In genomic region chr14:54311763-54312162, GRCm38 (mm10) we compare ENCODE assay signal across 27 mouse cellular contexts. TPM values are rescaled to one million over a fixed set of nuclear protein-coding genes. Genes with fewer than 3 reads are reported as not detected.
A peak's percentile ranks its signal among the peaks of the same experiment; 100 is the strongest.
DNase-seq lines count a peak whose midpoint lies in the region.
"Had no signal": no experiment of that assay in that cellular context is flagged by ENCODE, and none has a peak within 500 bp of the region (broad histone marks: within the 10 kb centered on the region; RNA-seq: fewer than 3 reads in every experiment).

No protein-coding gene starts in this region.

- peak; percentile 42 for DNase-seq in adrenal gland, adult 2 months
- DNase-seq in adrenal gland, postnatal 4 days (ENCODE audit: low spot score in 2 of 2): no peak
- DNase-seq in heart, adult 11 months: peak; percentile 55
- DNase-seq in heart, adult 8-10 months (ENCODE audit: low spot score): no peak
- DNase-seq in kidney, postnatal 10 days: peak; percentile 11
- DNase-seq in kidney, postnatal 36 days: no peak
- DNase-seq in retina, embryonic 14.5 days (ENCODE audit: low spot score): peak; percentile 24
- DNase-seq in retina, postnatal 1 day: no peak
- DNase-seq: cerebellum, adult 9-10 months; gastrocnemius, postnatal 36 days; heart, postnatal 36 days; liver; lung, postnatal 36 days; right cerebral cortex, postnatal 4 days; thymus, postnatal 36 days had no signal

RNA-seq across cellular contexts. Expression of gene Olfr49, which starts 27.0 kb away (rescaled TPM):
- total RNA-seq in adrenal gland, adult 2 months (2021): not detected
- polyA plus RNA-seq in adrenal gland, adult 2 months (2012; rRNA removed): 0.01 TPM in 1 of 2 replicates, not detected in the other
- total RNA-seq in adrenal gland, postnatal 4 days (2021): not detected
- total RNA-seq in heart, adult 8-10 months (2022): not detected
- total RNA-seq: gastrocnemius, adult 18-20 months; gastrocnemius, postnatal 36 days; heart, postnatal 36 days; layer of hippocampus, adult 18-20 months; layer of hippocampus, postnatal 14 days had no signal
- polyA plus RNA-seq: embryonic facial prominence, embryonic 11.5 days; forebrain, embryonic 13.5 days; hindbrain, embryonic 14.5 days; intestine, embryonic 14.5 days; limb, embryonic 10.5 days; liver, embryonic 15.5 days; lung, embryonic 15.5 days; neural tube, embryonic 12.5 days; stomach, embryonic 14.5 days had no signal

RNA-seq across cellular contexts. Expression of gene Oxa1l, which starts 48.9 kb away (rescaled TPM):
- total RNA-seq in adrenal gland, adult 2 months (2021): 100 to 1,000 TPM in 1 of 2 experiments, 10 to 100 TPM in 1; 95.8 to 109 TPM
- polyA plus RNA-seq in adrenal gland, adult 2 months (2012; rRNA removed): 461 and 500 TPM in 2 replicates
- 100 to 1,000 TPM; 147 to 149 TPM for total RNA-seq in adrenal gland, postnatal 4 days (2021)
- 10 to 100 TPM; 84.0 to 95.7 (median 84.7) TPM for total RNA-seq in heart, adult 8-10 months (2022)

RNA-seq across cellular contexts. Expression of gene Abhd4, which starts 57.8 kb away (rescaled TPM):
- total RNA-seq in adrenal gland, adult 2 months (2021): 100 to 1,000 TPM; 490 to 694 TPM
- 397 and 541 TPM in 2 replicates for polyA plus RNA-seq in adrenal gland, adult 2 months (2012; rRNA removed)
- 100 to 1,000 TPM; 351 to 353 TPM for total RNA-seq in adrenal gland, postnatal 4 days (2021)
- 10 to 100 TPM; 40.8 to 49.9 (median 44.7) TPM for total RNA-seq in heart, adult 8-10 months (2022)

RNA-seq across cellular contexts. Expression of gene Dad1, which starts 57.9 kb away (rescaled TPM):
- total RNA-seq in adrenal gland, adult 2 months (2021): 100 to 1,000 TPM; 385 to 398 TPM
- 1,369 and 1,819 TPM in 2 replicates for polyA plus RNA-seq in adrenal gland, adult 2 months (2012; rRNA removed)
- total RNA-seq in adrenal gland, postnatal 4 days (2021): 100 to 1,000 TPM; 195 to 211 TPM
- total RNA-seq in heart, adult 8-10 months (2022): 100 to 1,000 TPM; 108 to 121 (median 113) TPM

Comparison
In these comparisons a context has a peak if more than half of its experiments do, and no peak if none do; other contexts are left out.
1. DNase-seq: peak in adrenal gland, adult 2 months (single experiment), heart, adult 11 months (single experiment), kidney, postnatal 10 days (single experiment) and retina, embryonic 14.5 days (single experiment); none in adrenal gland, postnatal 4 days (0 of 2), heart, adult 8-10 months (single experiment), kidney, postnatal 36 days (0 of 2) and retina, postnatal 1 day (single experiment).
2. RNA of gene Abhd4, which starts 57.8 kb away (total RNA-seq): 490 to 694 TPM in adrenal gland, adult 2 months and 351 to 353 TPM in adrenal gland, postnatal 4 days; 40.8 to 49.9 TPM in heart, adult 8-10 months; every median in the first group is over 4 times any median in the second.